Mouse (Mus musculus) bone marrow macrophage, adult 2 months (primary cell): ENCODE measurements around the gene Txnl4b. TPM values are rescaled to one million over a fixed set of nuclear protein-coding genes. Genes with fewer than 3 reads are reported as not detected.
A peak's percentile ranks its signal among the peaks of the same experiment; 100 is the strongest.

Experiments used
- H3K27ac ChIP-seq: 2 replicates; pipeline ENCODE4 v1.5.1; 2012; ENCODE audit warnings: low read depth, low read length; ENCODE audit not compliant: insufficient read depth
- H3K4me1 ChIP-seq: 2 replicates; pipeline ENCODE4 v1.6.1; 2012; ENCODE audit warnings: low read length; ENCODE audit not compliant: control insufficient read depth, insufficient read depth
- H3K4me3 ChIP-seq: 2 replicates; pipeline ENCODE4 v1.5.1; 2012; ENCODE audit warnings: mild to moderate bottlenecking, low read length, moderate library complexity; ENCODE audit not compliant: insufficient read depth
- CTCF ChIP-seq: IDR thresholded peaks from 2 replicates; pipeline ENCODE4 v1.5.1; 2012; ENCODE audit warnings: low read depth, mild to moderate bottlenecking, low read length, moderate library complexity
- POLR2A ChIP-seq: IDR thresholded peaks from 2 replicates; pipeline ENCODE4 v1.6.1; 2012; ENCODE audit warnings: mild to moderate bottlenecking, low read depth, low read length, borderline replicate concordance
- polyA plus RNA-seq: library from polyadenylated mRNA; stranded (reverse); fragments of >200 nt; gene quantifications from 2 replicates; pipeline ENCODE4 v1.2.4, GENCODE M21; 2012; ENCODE audit not compliant: missing spikeins, insufficient read depth, insufficient read length

Gene Txnl4b
- polyA plus RNA-seq = 12.7 and 16.7 TPM in 2 replicates

GRCm38 (mm10) chr8:109565498-109566333 lies at the start of gene Txnl4b, which contains the start of gene Dhx38:
TSS of gene Txnl4b (plus strand) at chr8:109565892.
TSS of gene Dhx38 (minus strand) at chr8:109565861.
- Histone ChIP-seq H3K27ac (peak within 1 kb of the TSS; percentile 98), H3K4me1 (peaks cover 16% of the 10 kb centered on the region), H3K4me3 (peak within 1 kb of the TSS; percentile 98)
- TF ChIP-seq CTCF (no peak), POLR2A (no peak)

DNA sequence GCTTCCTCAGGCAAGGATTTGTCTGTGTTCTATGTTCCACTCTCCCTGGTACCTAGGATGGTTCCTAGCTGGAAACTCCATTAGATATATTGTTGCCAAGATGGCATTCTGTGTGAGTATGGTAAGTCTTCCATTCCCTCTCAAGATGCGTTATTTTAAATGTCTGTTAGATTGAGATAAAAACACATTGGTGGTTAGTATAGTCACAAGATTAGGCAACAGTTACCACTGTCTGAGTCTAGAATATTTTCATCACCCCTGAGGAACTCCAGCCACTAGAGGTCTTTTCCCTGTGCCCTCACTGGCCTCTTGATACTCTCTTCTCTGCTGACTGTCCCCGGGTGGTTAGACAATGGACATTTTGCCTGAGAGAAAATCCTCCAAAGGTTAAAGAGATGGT lies 41.7 kb upstream of the Txnl4b start:
- TF ChIP-seq CTCF (no peak), POLR2A (no peak)
- no peaks in the 10 kb centered on the region for H3K4me1 ChIP-seq
- no peak overlapping the region for H3K4me3 ChIP-seq
- H3K27ac ChIP-seq = no peak overlapping the region

DNA sequence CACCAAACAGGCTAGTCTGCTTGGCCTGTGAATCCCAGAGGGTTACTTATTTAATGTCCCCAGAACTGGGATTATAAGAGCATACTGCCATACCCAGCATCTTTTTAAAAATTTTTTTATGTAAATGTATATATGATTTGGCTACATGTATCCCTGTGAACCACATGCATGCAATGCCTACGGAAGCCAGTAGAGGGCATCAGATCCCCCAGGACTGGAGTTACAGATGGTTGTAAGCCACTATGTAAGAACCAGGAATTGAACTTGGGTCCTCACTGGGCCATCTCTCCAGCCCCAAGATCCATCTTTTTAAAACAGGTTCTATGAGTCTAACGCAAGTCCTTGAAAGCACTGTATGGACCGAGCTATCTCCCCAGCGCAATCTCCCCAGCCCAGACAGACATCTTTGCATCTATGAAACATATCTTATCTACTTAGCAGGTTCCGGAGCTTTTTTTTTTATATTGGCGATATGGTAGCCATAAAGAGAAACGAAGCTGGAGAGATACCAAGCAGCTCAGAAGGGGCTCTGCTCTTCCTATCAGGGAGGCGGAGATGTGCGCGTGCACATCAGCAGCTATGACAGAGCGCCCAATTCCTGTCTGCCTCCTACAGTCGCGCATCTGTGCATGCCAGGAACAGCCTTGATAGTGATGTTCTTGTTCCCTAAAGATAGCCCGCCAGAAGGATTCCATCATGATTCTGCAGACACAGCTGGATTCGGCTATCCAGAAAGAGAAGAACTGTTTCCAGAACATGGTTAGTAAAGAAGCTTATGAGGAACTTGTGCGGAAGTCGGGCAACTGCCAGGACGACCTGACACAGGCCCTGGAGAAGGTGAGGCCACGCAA lies 30.3 kb upstream of the Txnl4b start:
- TF ChIP-seq POLR2A = no peak
- TF ChIP-seq CTCF = peak; percentile 68; the same call in 1 of the 2 replicates
- Histone ChIP-seq H3K4me3 (no peak overlapping the region), H3K4me1 (no peaks in the 10 kb centered on the region), H3K27ac (no peak overlapping the region)

GRCm38 (mm10) chr8:109536703-109537102 lies 29.0 kb upstream of the Txnl4b start:
- Histone ChIP-seq H3K4me1 (no peaks in the 10 kb centered on the region), H3K27ac (no peak overlapping the region), H3K4me3 (no peak overlapping the region)
- TF ChIP-seq POLR2A = no peak
- peak; percentile 88 for TF ChIP-seq CTCF

- Histone ChIP-seq H3K4me1 (no peaks in the 10 kb centered on the region), H3K27ac (no peak overlapping the region)
- TF ChIP-seq POLR2A (no peak), CTCF (no peak)
These were observed 23.5 kb upstream of the Txnl4b start for GRCm38 (mm10) chr8:109542165-109542564.

DNA sequence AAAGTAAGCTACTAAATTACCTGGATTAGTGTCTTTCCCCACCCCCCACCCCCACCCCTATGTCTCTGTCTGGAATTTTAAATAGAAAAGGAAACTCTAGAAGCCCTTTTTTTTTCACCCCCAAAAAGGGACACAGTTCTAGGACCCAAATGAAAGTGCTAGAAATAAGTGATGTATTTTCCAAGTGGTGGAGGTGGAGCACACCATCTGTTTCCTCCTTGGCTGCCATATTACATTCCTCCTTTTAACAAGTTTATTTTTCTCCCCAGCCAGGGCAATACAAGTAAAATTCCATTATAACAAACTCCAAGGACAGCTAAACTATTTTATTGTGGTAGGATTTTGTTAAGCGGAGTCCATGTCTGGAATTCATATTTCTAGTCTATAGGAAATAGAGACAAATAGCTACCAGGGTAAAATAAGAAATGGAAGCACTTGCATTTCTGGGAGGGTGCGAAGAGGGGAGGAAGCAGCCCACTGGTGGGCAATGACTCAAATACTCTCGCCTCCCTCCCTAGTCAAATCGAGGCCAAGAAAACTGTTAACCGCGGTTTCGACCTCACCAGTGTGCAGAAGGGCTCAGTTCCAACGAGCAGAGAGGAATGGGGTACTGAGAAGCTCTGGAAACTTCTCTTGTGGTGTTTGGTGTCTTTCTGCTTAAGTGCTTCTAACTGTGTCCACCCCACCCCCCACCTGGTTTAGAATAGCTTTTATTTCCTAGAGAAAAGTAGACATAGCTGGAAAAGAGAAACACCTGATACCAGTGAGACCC lies 22.8 kb upstream of the Txnl4b start:
- Histone ChIP-seq H3K27ac (no peak overlapping the region), H3K4me1 (no peaks in the 10 kb centered on the region), H3K4me3 (no peak overlapping the region)
- no peak for TF ChIP-seq CTCF
- TF ChIP-seq POLR2A = no peak

More at GRCm38 (mm10) chr8:109542165-109542564, 23.5 kb upstream of the Txnl4b start:
- H3K4me3 ChIP-seq = no peak overlapping the region

DNA sequence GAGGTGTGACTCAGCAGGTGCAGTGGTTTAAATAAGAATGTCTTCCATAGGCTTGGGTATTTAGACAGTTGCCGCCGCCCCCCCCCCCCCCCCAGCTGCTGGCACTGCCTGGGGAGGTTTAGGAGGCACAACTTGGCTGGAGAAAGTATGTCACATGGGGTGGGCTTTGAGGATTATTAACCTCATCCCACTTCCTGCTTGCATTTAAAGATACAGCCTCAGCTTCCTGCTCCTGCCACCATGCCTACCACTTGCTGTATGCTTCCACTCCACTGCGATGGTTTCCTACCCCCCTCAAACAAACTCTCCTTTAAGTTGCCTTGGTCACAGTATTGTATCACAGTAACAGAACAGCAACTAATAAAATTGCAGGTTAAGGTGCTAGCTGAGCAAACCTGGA lies 21.6 kb upstream of the Txnl4b start:
- H3K27ac ChIP-seq = no peak overlapping the region
- no peak for TF ChIP-seq CTCF
- TF ChIP-seq POLR2A = no peak
- no peak overlapping the region for H3K4me3 ChIP-seq
- H3K4me1 ChIP-seq = no peaks in the 10 kb centered on the region

DNA sequence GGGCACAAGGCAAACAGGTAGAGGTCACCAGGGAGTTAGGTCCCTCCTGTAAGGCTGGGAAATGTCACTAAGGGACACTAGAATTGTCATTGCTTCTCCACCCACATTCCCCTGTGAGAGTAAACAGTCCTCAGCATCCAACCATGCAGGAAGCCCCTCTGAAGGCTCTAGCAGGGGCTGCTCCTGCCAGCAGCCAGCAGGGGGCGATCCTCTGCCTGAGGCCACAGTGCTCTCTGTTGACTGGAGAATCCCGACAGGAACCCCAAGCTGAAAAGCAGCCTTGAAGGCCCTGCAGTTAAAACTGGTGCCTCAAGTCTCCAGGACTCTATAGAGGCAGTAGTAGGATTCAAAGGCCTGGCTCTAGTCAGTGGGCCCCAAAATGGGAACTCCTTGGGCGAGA lies 14.0 kb upstream of the Txnl4b start:
- Histone ChIP-seq H3K4me1 (no peaks in the 10 kb centered on the region), H3K4me3 (no peak overlapping the region), H3K27ac (no peak overlapping the region)
- peak; percentile 59 for TF ChIP-seq CTCF
- no peak for TF ChIP-seq POLR2A

DNA sequence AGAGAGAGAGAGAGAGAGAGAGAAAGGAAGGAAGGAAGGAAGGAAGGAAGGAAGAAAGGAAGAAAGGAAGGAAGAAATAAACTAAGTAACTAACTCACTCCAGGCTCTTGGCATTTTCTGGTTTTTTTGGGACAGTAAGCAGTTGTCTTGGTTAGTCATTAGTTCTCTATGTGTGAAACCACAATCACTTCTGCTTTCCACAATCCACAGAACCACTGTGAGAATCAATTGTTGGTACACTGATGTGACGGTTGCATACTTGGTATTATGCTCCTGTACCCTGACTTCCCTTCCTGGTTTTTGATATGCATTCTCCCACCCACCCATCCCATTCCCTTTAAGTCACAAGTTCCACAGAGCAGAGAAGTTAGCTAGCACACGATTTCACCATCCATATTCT lies 1.8 kb upstream of the Txnl4b start:
- TF ChIP-seq POLR2A (no peak), CTCF (no peak)
- H3K27ac ChIP-seq = peak overlapping the region; percentile 98; the same call in 1 of the 2 replicates
- H3K4me3 ChIP-seq = peak overlapping the region; percentile 98; the same call in 1 of the 2 replicates
- peaks cover 16% of the 10 kb centered on the region for H3K4me1 ChIP-seq
